Mouse (Mus musculus): ENCODE results near the gene Pde5a. TPM values are rescaled to one million over a fixed set of nuclear protein-coding genes. Genes with fewer than 3 reads are reported as not detected.

Pde5a gene
- total RNA-seq, 2 experiments from 2014 or later = 43.8 to 46.0 TPM

Other genes starting within 250 kb of the Pde5a start
- 10 to 100 TPM; 16.5 to 16.8 TPM for gene Fnbp1l, start 109.2 kb upstream of the Pde5a start, total RNA-seq (2021)
- not detected for gene Fabp2, start 166.1 kb downstream of the Pde5a start, total RNA-seq (2021)
- gene Gm10959, start 190.4 kb downstream of the Pde5a start, total RNA-seq (2021) = not detected
- gene 1810037I17Rik, start 195.3 kb downstream of the Pde5a start, total RNA-seq (2021) = 10 to 100 TPM; 51.6 to 53.2 TPM

Data from adrenal gland, adult 18-20 months (tissue).